Comparison of ENCODE assay signal across 8 mouse cellular contexts in genomic region chr2:91921790-91922570, GRCm38 (mm10). TPM values are rescaled to one million over a fixed set of nuclear protein-coding genes. Genes with fewer than 3 reads are reported as not detected.
DNase-seq lines count a peak whose midpoint lies in the region; ATAC-seq and TF ChIP-seq lines count a peak whose summit lies in the region.

No protein-coding gene starts in this region.

- peak overlapping the region; percentile 67 for H3K4me2 ChIP-seq in hindbrain, embryonic 11.5 days (replicated peaks; ENCODE audit: low read depth, low read length)

- WGBS in hindbrain, embryonic 11.5 days = under 1% methylated on average over 56 of the region's 64 CpGs

- H3K9me3 ChIP-seq in hindbrain, embryonic 11.5 days (ENCODE audit: control insufficient read depth, low read length) = no peaks in the 10 kb centered on the region

- peak; percentile 52 for TF ChIP-seq CTCF in embryonic fibroblast, embryonic 13.5 days (IDR thresholded peaks at IDR 0.05; ENCODE audit: borderline replicate concordance, insufficient read depth, low read length)

- 0 out of 2 replicates have a peak, but pooled peaks cover 2% of the 10 kb centered on the region for H3K4me1 ChIP-seq in embryonic fibroblast, embryonic 13.5 days (ENCODE audit: control insufficient read depth, insufficient read depth, low read length)
- 0 out of 2 replicates have a peak, but pooled peaks cover 2% of the 10 kb centered on the region for H3K4me1 ChIP-seq in hindbrain, embryonic 11.5 days (replicated peaks; ENCODE audit: control insufficient read depth, insufficient read depth, low read length)

- peak overlapping the region; percentile 28; the same call in 1 of the 2 replicates for H3K9ac ChIP-seq in hindbrain, embryonic 11.5 days (ENCODE audit: low read depth, low read length)

- H3K27me3 ChIP-seq in hindbrain, embryonic 11.5 days (ENCODE audit: control insufficient read depth, insufficient read depth, low read length) = peaks cover 30% of the 10 kb centered on the region

- TF ChIP-seq POLR2A in embryonic fibroblast, embryonic 13.5 days (IDR thresholded peaks at IDR 0.05; ENCODE audit: low read depth, low read length) = no peak

- peaks cover 7% of the 10 kb centered on the region; the same call in 1 of the 2 replicates for H3K36me3 ChIP-seq in hindbrain, embryonic 11.5 days (ENCODE audit: control insufficient read depth, insufficient read depth, low read length)

- no peak overlapping the region for H3K27ac ChIP-seq in embryonic fibroblast, embryonic 13.5 days (ENCODE audit: insufficient read depth, low read length)
- no peak overlapping the region for H3K27ac ChIP-seq in hindbrain, embryonic 11.5 days (ENCODE audit: low read depth, low read length)

- ATAC-seq in hindbrain, embryonic 11.5 days (ENCODE audit: low FRiP score) = peak; percentile 76
- no peak for ATAC-seq in megakaryocyte-erythroid progenitor cell, adult 5-6 weeks (replicated peaks; ENCODE audit: low FRiP score, low TSS enrichment, poor library complexity, severe bottlenecking)

- DNase-seq in CD4-positive helper T cell, adult 2 months (ENCODE audit: low read depth, low spot score) = peak; percentile 78
- DNase-seq in adrenal gland, adult 2 months = peak; percentile 73
- peak; percentile 85 for DNase-seq in hindbrain, embryonic 11.5 days (ENCODE audit: low spot score)
- peak; percentile 81 to 82 for DNase-seq in layer of hippocampus, postnatal 36 days
- peak; percentile 55 for DNase-seq in lung, postnatal 36 days
- peak; percentile 82 for DNase-seq in right cerebral cortex, postnatal 14 days

- H3K4me3 ChIP-seq in embryonic fibroblast, embryonic 13.5 days (ENCODE audit: insufficient read depth, low read length) = peak overlapping the region; percentile 61
- H3K4me3 ChIP-seq in hindbrain, embryonic 11.5 days (ENCODE audit: low read depth, low read length) = peak overlapping the region; percentile 47

RNA-seq across cellular contexts. Expression of gene Chrm4, which starts 5.1 kb away (rescaled TPM):
- 1 to 10 TPM; 2.1 to 3.1 TPM for total RNA-seq in adrenal gland, adult 2 months (2021)
- polyA plus RNA-seq in adrenal gland, adult 2 months (2012; rRNA removed) = 0.28 and 0.49 TPM in 2 replicates
- not detected in 2 replicates for polyA plus RNA-seq in embryonic fibroblast, embryonic 13.5 days (2011; ENCODE audit: insufficient read length, low read depth, missing spikeins)
- polyA plus RNA-seq in hindbrain, embryonic 11.5 days (2014; fragmentation: Nextera tagmentation; extraction: Ambion mirVana) = 0.20 and 0.42 TPM in 2 replicates
- total RNA-seq in layer of hippocampus, postnatal 36 days (2021) = 10 to 100 TPM; 25.7 to 28.6 TPM
- 0.94 TPM in 1 of 2 replicates, not detected in the other for total RNA-seq in megakaryocyte-erythroid progenitor cell, adult 5-6 weeks (2014; fragmentation: Nextera tagmentation)
- not detected in 2 replicates for total RNA-seq in megakaryocyte-erythroid progenitor cell, adult 5-6 weeks (2017)

RNA-seq across cellular contexts. Expression of gene Mdk, which starts 10.1 kb away (rescaled TPM):
- total RNA-seq in adrenal gland, adult 2 months (2021) = 1 to 10 TPM; 6.0 to 8.0 TPM
- polyA plus RNA-seq in adrenal gland, adult 2 months (2012; rRNA removed) = 1.3 and 2.1 TPM in 2 replicates
- 29.2 and 148 TPM in 2 replicates for polyA plus RNA-seq in embryonic fibroblast, embryonic 13.5 days (2011; ENCODE audit: insufficient read length, low read depth, missing spikeins)
- 960 and 984 TPM in 2 replicates for polyA plus RNA-seq in hindbrain, embryonic 11.5 days (2014; fragmentation: Nextera tagmentation; extraction: Ambion mirVana)
- 10 to 100 TPM; 25.4 to 29.4 TPM for total RNA-seq in layer of hippocampus, postnatal 36 days (2021)
- 2.1 TPM in 1 of 2 replicates, not detected in the other for total RNA-seq in megakaryocyte-erythroid progenitor cell, adult 5-6 weeks (2014; fragmentation: Nextera tagmentation)
- 0.75 TPM in 1 of 2 replicates, not detected in the other for total RNA-seq in megakaryocyte-erythroid progenitor cell, adult 5-6 weeks (2017)

RNA-seq across cellular contexts. Expression of gene Gm9821, which starts 23.5 kb away (rescaled TPM):
- not detected for total RNA-seq in adrenal gland, adult 2 months (2021)
- not detected in 2 replicates for polyA plus RNA-seq in adrenal gland, adult 2 months (2012; rRNA removed)
- polyA plus RNA-seq in embryonic fibroblast, embryonic 13.5 days (2011; ENCODE audit: insufficient read length, low read depth, missing spikeins) = not detected in 2 replicates
- polyA plus RNA-seq in hindbrain, embryonic 11.5 days (2014; fragmentation: Nextera tagmentation; extraction: Ambion mirVana) = 0.27 and 0.37 TPM in 2 replicates
- total RNA-seq in layer of hippocampus, postnatal 36 days (2021) = not detected
- not detected in 2 replicates for total RNA-seq in megakaryocyte-erythroid progenitor cell, adult 5-6 weeks (2014; fragmentation: Nextera tagmentation)
- total RNA-seq in megakaryocyte-erythroid progenitor cell, adult 5-6 weeks (2017) = 0.33 and 1.5 TPM in 2 replicates

RNA-seq across cellular contexts. Expression of gene Dgkz, which starts 53.7 kb away (rescaled TPM):
- total RNA-seq in adrenal gland, adult 2 months (2021) = 10 to 100 TPM; 37.8 to 57.6 TPM
- polyA plus RNA-seq in adrenal gland, adult 2 months (2012; rRNA removed) = 108 and 122 TPM in 2 replicates
- 29.3 and 40.4 TPM in 2 replicates for polyA plus RNA-seq in embryonic fibroblast, embryonic 13.5 days (2011; ENCODE audit: insufficient read length, low read depth, missing spikeins)
- 24.1 and 28.9 TPM in 2 replicates for polyA plus RNA-seq in hindbrain, embryonic 11.5 days (2014; fragmentation: Nextera tagmentation; extraction: Ambion mirVana)
- 100 to 1,000 TPM; 500 to 531 TPM for total RNA-seq in layer of hippocampus, postnatal 36 days (2021)
- total RNA-seq in megakaryocyte-erythroid progenitor cell, adult 5-6 weeks (2014; fragmentation: Nextera tagmentation) = 172 and 204 TPM in 2 replicates
- 44.4 and 60.2 TPM in 2 replicates for total RNA-seq in megakaryocyte-erythroid progenitor cell, adult 5-6 weeks (2017)

Comparison
In these comparisons a context has a peak if more than half of its experiments do, and no peak if none do; other contexts are left out.
1. RNA of gene Chrm4, which starts 5.1 kb away (total RNA-seq): 25.7 to 28.6 TPM in layer of hippocampus, postnatal 36 days; 2.1 to 3.1 TPM in adrenal gland, adult 2 months and 0.94 TPM in megakaryocyte-erythroid progenitor cell, adult 5-6 weeks; every median in the first group is over 4 times any median in the second.
2. Peak in every context shown above with its lines, with median percentiles within 50 percentile points of each other: DNase-seq.